Mouse (Mus musculus) liver, adult 2 months (tissue): ENCODE measurements around the gene Grik2.

ENCODE experiments used
- CTCF ChIP-seq: fragments of 200-500 bp; IDR thresholded peaks from 2 replicates; pipeline ENCODE4 v1.5.1; 2011; ENCODE audit warnings: low read depth, low read length, control low read depth
- POLR2A ChIP-seq: fragments of 200-500 bp; IDR thresholded peaks from 2 replicates; pipeline ENCODE4 v1.6.1; 2011; ENCODE audit warnings: low read length, control low read depth; ENCODE audit not compliant: insufficient read depth; ENCODE audit errors: extremely low read depth

DNA sequence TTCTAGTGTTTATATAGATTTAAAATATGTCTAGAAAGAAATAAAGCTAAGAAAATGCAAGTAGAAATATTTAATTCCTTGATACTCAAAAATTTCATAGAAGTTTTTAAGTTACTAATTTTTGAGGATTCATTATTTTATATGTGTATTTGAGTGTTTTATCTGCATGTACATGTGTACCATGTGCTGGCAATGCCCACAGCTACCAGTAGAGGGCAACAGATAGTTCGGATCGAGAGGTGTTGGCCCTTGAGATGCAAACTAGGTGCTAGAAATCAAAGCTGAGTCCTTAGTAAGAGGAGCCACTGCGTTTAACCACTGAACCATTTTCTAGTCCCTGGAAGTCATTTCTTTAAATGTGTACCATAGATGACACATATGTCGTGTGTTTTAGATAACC is 307.1 kb downstream of the Grik2 start:
- no peak for TF ChIP-seq CTCF
- TF ChIP-seq POLR2A, result no peak
